Mouse (Mus musculus): Measurements from ENCODE around the gene Abca1.

DNA sequence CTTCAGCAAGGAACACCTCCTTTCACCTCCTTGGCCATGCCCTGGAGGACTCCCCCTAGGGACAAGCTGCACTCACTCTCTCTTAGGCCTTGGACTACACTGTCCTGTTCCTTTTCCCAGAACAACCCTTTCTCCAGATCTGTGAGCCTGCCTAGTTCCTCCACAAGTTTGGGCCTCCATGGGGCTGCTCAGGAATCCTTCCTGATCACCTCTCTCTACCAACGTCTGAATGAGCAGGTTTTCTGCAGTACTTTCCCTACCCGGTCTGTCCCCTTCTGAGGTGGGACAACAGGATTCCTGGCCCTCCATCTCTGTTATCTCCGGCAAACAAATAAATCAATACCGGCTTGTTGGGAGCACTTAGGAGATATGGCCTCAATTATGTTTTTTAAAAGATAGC is 12.6 kb downstream of the Abca1 start:
- TF ChIP-seq CTCF (IDR thresholded peaks at IDR 0.05; ENCODE audit: low read depth) (no peak), EP300 (optimal IDR thresholded peaks at IDR 0.05) (no peak)
